Mouse (Mus musculus): ENCODE data around the gene Capns1. TPM values are rescaled to one million over a fixed set of nuclear protein-coding genes. Genes with fewer than 3 reads are reported as not detected.

Gene Capns1
- polyA plus RNA-seq, 1 experiment from 2014 or later, result 36.2 TPM

Other genes with a start within 250 kb of the Capns1 start
- gene Zfp74, start 244.7 kb downstream of the Capns1 start, polyA plus RNA-seq (2015; fragmentation: Nextera tagmentation; extraction: Ambion mirVana), result 1.5 and 1.8 TPM in 2 replicates
- 8.2 and 12.5 TPM in 2 replicates for gene Zfp568, start 214.9 kb downstream of the Capns1 start, polyA plus RNA-seq (2015; fragmentation: Nextera tagmentation; extraction: Ambion mirVana)
- 0.37 and 0.53 TPM in 2 replicates for gene Zfp14, start 147.4 kb downstream of the Capns1 start, polyA plus RNA-seq (2015; fragmentation: Nextera tagmentation; extraction: Ambion mirVana)
- gene Zfp82, start 125.9 kb downstream of the Capns1 start, polyA plus RNA-seq (2015; fragmentation: Nextera tagmentation; extraction: Ambion mirVana), result 1.3 and 1.6 TPM in 2 replicates
- not detected in 2 replicates for gene Gm26920, start 108.4 kb downstream of the Capns1 start, polyA plus RNA-seq (2015; fragmentation: Nextera tagmentation; extraction: Ambion mirVana)
- 1.4 and 1.9 TPM in 2 replicates for gene Zfp566, start 108.3 kb downstream of the Capns1 start, polyA plus RNA-seq (2015; fragmentation: Nextera tagmentation; extraction: Ambion mirVana)
- 12.2 and 13.4 TPM in 2 replicates for gene Zfp260, start 104.0 kb downstream of the Capns1 start, polyA plus RNA-seq (2015; fragmentation: Nextera tagmentation; extraction: Ambion mirVana)
- 1.4 and 1.6 TPM in 2 replicates for gene Zfp382, start 76.9 kb downstream of the Capns1 start, polyA plus RNA-seq (2015; fragmentation: Nextera tagmentation; extraction: Ambion mirVana)
- 4.2 and 4.5 TPM in 2 replicates for gene Zfp146, start 29.1 kb downstream of the Capns1 start, polyA plus RNA-seq (2015; fragmentation: Nextera tagmentation; extraction: Ambion mirVana)
- 5.6 and 7.7 TPM in 2 replicates for gene Cox7a1, start 14.7 kb downstream of the Capns1 start, polyA plus RNA-seq (2015; fragmentation: Nextera tagmentation; extraction: Ambion mirVana)
- 43.3 and 44.4 TPM in 2 replicates for gene Polr2i, start 33.1 kb upstream of the Capns1 start, polyA plus RNA-seq (2015; fragmentation: Nextera tagmentation; extraction: Ambion mirVana)
- gene Tbcb, start 33.5 kb upstream of the Capns1 start, polyA plus RNA-seq (2015; fragmentation: Nextera tagmentation; extraction: Ambion mirVana), result 42.0 and 44.0 TPM in 2 replicates
- gene Ovol3, start 36.9 kb upstream of the Capns1 start, polyA plus RNA-seq (2015; fragmentation: Nextera tagmentation; extraction: Ambion mirVana), result not detected in 2 replicates
- 0.17 TPM in 2 replicates for gene Thap8, start 81.3 kb upstream of the Capns1 start, polyA plus RNA-seq (2015; fragmentation: Nextera tagmentation; extraction: Ambion mirVana)
- 8.1 and 8.9 TPM in 2 replicates for gene Wdr62, start 81.6 kb upstream of the Capns1 start, polyA plus RNA-seq (2015; fragmentation: Nextera tagmentation; extraction: Ambion mirVana)
- 0.55 and 0.76 TPM in 2 replicates for gene Clip3, start 92.9 kb upstream of the Capns1 start, polyA plus RNA-seq (2015; fragmentation: Nextera tagmentation; extraction: Ambion mirVana)
- gene Alkbh6, start 109.9 kb upstream of the Capns1 start, polyA plus RNA-seq (2015; fragmentation: Nextera tagmentation; extraction: Ambion mirVana), result 15.9 and 16.5 TPM in 2 replicates
- gene Syne4, start 116.0 kb upstream of the Capns1 start, polyA plus RNA-seq (2015; fragmentation: Nextera tagmentation; extraction: Ambion mirVana), result 15.7 and 20.2 TPM in 2 replicates
- 1.4 and 2.0 TPM in 2 replicates for gene E130208F15Rik, start 122.9 kb upstream of the Capns1 start, polyA plus RNA-seq (2015; fragmentation: Nextera tagmentation; extraction: Ambion mirVana)
- gene Sdhaf1, start 125.1 kb upstream of the Capns1 start, polyA plus RNA-seq (2015; fragmentation: Nextera tagmentation; extraction: Ambion mirVana), result 4.3 and 5.1 TPM in 2 replicates
- gene Lrfn3, start 164.0 kb upstream of the Capns1 start, polyA plus RNA-seq (2015; fragmentation: Nextera tagmentation; extraction: Ambion mirVana), result 1.9 and 2.0 TPM in 2 replicates
- gene Tyrobp, start 214.9 kb upstream of the Capns1 start, polyA plus RNA-seq (2015; fragmentation: Nextera tagmentation; extraction: Ambion mirVana), result 146 and 160 TPM in 2 replicates
- gene Hcst, start 221.0 kb upstream of the Capns1 start, polyA plus RNA-seq (2015; fragmentation: Nextera tagmentation; extraction: Ambion mirVana), result 6.7 and 7.0 TPM in 2 replicates
- 1.6 and 1.8 TPM in 2 replicates for gene Nfkbid, start 222.9 kb upstream of the Capns1 start, polyA plus RNA-seq (2015; fragmentation: Nextera tagmentation; extraction: Ambion mirVana)
- gene Aplp1, start 246.7 kb upstream of the Capns1 start, polyA plus RNA-seq (2015; fragmentation: Nextera tagmentation; extraction: Ambion mirVana), result 5.3 and 6.2 TPM in 2 replicates

All from liver, embryonic 15.5 days (tissue).